Mouse (Mus musculus) olfactory bulb, adult 2 months (tissue): ENCODE measurements around the gene Stau1. TPM values are rescaled to one million over a fixed set of nuclear protein-coding genes. Genes with fewer than 3 reads are reported as not detected.

ENCODE experiments used
- H3K27ac ChIP-seq: fragments of 200-500 bp; 2 replicates; pipeline ENCODE4 v1.5.1; 2012; ENCODE audit warnings: low read depth, low read length; ENCODE audit not compliant: insufficient read depth
- H3K4me1 ChIP-seq: fragments of 200-500 bp; 2 replicates; pipeline ENCODE4 v1.6.1; 2012; ENCODE audit warnings: low read length; ENCODE audit not compliant: control insufficient read depth, insufficient read depth
- H3K4me3 ChIP-seq: fragments of 200-500 bp; 2 replicates; pipeline ENCODE4 v1.5.1; 2012; ENCODE audit warnings: mild to moderate bottlenecking, low read depth, low read length, moderate library complexity; ENCODE audit not compliant: insufficient read depth
- CTCF ChIP-seq: fragments of 200-500 bp; IDR thresholded peaks from 2 replicates; pipeline ENCODE4 v1.5.1; 2012; ENCODE audit warnings: low read depth, mild to moderate bottlenecking, low read length, moderate library complexity; ENCODE audit not compliant: insufficient read depth
- POLR2A ChIP-seq: fragments of 200-500 bp; IDR thresholded peaks from 2 replicates; pipeline ENCODE4 v1.6.1; 2012; ENCODE audit warnings: mild to moderate bottlenecking, low read depth, low read length, moderate library complexity; ENCODE audit not compliant: insufficient read depth
- WGBS: fragments of 180-500 bp; shearing (Covaris S2); methylation state at CpG from one replicate; pipeline ENCODE4 v1.1.7; 2018; 5-methylcytosine and 5-hydroxymethylcytosine counted together
- polyA plus RNA-seq: library from polyadenylated mRNA; stranded (reverse); fragments of >200 nt; gene quantifications from 2 replicates; pipeline ENCODE4 v1.2.4, GENCODE M21; 2012; ENCODE audit warnings: low replicate concordance; ENCODE audit not compliant: missing spikeins, insufficient read depth, insufficient read length

Stau1 gene
- polyA plus RNA-seq, result not detected in 2 replicates

DNA sequence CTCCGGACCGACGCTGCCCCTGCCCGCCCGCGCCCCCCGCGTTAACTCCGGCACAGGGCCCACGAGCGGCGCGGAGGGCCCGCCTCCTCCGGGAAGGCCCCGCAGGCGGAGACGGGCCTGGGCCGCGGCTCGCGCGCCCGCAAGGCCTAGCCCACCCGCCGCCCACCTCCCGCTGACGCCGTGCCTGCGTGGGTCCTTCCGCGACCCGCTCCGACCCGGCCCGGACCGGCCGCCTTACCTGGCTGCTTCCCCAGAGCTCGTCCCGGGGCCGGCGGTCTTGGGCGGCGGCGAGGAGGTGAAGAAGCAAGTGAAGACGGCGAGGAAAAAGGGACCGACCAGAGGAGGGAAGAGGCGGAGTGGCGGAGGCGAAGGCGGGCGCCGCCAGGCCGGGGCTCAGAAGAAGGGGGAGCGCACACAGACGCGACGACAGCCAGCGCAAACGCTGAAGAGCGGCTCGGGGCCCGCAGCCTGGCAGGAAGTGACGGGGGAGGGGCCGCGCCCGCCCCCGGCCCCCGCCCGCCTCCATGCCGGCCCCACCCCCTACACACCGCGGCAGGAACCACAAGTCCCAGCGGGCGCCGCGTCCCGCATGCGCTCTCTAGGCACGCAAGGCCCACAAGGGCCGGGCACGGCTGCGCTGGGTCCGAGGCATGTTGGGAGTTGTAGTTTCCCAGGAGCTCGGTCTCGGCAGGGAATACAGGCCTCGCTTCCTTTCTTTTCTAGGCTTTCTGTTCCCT lies at the start of gene Stau1:
Stau1 (minus strand) TSS at position 504 of the 737 bp plus-strand sequence.
- H3K27ac ChIP-seq, result peak within 1 kb of the TSS; percentile 83
- under 1% methylated on average over 83 of the region's 88 CpGs for WGBS
- no peaks in the 10 kb centered on the region for H3K4me1 ChIP-seq
- peak within 1 kb of the TSS; percentile 74 for H3K4me3 ChIP-seq
- TF ChIP-seq CTCF (no peak), POLR2A (peak; percentile 65; the same call in 1 of the 2 replicates)

DNA sequence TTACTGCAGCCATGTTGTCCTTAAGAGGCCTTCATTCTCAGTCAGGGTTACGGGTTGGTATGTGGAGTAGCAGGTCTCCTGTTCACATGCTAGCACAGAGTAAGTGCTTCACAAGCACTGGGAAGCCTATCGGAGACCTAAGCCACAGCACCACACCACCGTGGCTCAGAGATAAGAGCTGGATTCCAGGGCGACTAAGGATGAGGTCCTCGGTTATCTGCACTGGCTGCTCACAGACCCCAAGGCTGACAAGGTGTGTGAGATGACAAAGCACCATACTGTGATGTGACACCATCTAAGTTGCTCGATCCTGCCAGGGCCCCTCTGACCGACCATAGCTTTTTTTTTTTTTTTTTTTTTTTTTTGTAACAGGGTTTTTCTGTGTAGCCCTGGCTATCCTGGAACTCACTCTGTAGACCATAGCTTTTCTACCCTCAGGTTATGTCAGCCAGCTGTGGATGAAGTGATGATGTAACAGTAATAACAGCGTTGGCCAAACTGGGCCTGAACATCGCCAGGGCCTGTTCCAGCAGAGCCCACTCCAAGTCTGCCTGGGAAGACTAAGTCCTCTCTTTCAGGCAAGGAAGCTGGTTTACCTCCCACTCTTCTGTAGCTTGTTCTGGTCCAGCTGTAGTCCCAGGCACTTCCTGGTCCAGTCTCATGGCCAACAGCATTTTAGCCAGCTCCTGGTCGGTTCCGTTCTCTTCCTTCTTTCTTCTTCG lies 47.5 kb upstream of the Stau1 start:
- Histone ChIP-seq H3K4me1 (peaks cover 4% of the 10 kb centered on the region; the same call in 1 of the 2 replicates), H3K27ac (no peak overlapping the region), H3K4me3 (no peak overlapping the region)
- TF ChIP-seq POLR2A, result no peak
- no peak for TF ChIP-seq CTCF
- 90% methylated on average over 12 of the region's 12 CpGs for WGBS

DNA sequence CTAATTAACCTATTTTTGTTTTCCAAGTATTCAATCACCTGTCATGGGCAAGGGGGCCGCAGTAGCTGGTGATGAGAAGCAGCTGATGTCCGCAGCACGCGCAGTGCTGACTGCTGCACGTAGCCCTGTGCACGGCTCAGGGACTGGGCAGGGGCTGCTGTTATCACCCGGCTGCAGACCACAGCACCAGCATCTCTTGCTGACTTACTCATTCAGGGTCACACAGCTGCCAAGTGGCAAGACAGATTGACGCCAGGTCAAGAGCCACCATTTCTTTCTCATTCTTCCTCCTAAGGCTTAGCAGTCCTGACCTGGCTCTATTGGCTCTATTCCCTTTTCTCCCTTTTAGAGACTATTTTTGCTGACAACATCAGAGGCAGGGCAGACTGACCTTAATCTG lies 43.3 kb upstream of the Stau1 start:
- Histone ChIP-seq H3K27ac (no peak overlapping the region), H3K4me3 (no peak overlapping the region), H3K4me1 (no peaks in the 10 kb centered on the region)
- TF ChIP-seq CTCF, result no peak
- TF ChIP-seq POLR2A, result no peak
- WGBS, result 90% methylated on average over 8 of the region's 8 CpGs

DNA sequence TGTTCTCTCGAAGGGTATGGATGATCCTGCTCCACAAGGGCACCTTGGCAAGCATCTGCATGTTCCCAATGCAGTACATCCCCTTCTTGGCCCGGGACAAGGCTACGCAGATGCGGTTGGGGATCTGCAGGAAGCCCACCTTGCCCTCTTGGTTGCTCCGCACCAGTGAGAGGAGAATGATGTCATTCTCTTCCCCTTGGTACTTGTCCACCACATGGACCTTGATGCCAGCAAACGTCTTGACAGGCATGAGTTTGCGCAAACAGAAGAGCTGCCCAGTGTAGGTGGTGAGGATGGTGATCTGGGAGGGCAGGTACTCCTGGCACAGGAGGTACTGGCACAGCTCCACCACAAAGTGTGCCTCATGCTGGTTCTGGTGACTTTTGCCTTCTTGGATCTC lies 42.6 kb upstream of the Stau1 start:
- 93% methylated on average over 7 of the region's 7 CpGs for WGBS
- Histone ChIP-seq H3K4me3 (no peak overlapping the region), H3K27ac (no peak overlapping the region), H3K4me1 (no peaks in the 10 kb centered on the region)
- TF ChIP-seq CTCF (no peak), POLR2A (no peak)

DNA sequence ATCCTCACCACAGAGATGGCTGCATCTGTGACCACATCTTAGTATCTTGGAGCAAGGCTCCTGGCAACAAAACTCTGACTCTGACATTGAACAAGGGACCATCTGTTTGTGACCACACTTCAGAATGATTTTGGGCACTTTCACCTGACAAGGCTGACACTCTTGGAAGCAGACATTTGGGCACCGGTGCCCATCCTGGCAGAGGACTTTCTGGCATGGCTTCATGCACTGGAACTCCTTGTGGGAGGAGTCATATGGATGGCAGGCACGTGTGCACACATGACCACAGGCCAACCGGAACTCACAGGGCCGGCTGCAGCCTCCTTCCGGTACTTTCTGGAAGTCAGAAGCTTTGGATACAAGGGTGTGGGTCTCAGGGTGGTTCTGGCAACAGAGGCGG lies 42.2 kb upstream of the Stau1 start:
- 84% methylated on average over 6 of the region's 6 CpGs for WGBS
- no peak overlapping the region for H3K4me3 ChIP-seq
- no peak overlapping the region for H3K27ac ChIP-seq
- no peaks in the 10 kb centered on the region for H3K4me1 ChIP-seq
- TF ChIP-seq POLR2A (no peak), CTCF (no peak)

DNA sequence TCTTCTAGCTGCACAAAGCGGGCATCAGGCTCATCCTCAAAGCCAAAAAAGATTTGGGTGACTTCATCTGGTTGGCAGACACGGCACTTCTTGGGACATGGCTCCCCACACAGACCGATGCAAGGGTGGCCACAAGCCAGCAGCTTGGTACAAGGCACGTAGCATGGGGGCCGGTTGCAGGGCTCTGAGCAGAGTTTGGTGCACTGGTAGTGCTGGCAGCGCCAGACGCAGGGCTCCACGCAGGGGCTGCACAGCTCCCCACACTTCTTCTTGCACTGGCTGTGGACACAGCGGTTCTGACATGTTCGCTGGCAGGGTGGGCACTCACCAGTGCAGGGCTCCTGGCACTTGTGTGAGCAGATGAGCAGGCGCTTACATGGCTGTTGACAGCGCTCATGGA lies 41.6 kb upstream of the Stau1 start:
- TF ChIP-seq CTCF (no peak), POLR2A (no peak)
- H3K4me3 ChIP-seq, result no peak overlapping the region
- H3K4me1 ChIP-seq, result no peaks in the 10 kb centered on the region
- 88% methylated on average over 12 of the region's 12 CpGs for WGBS
- H3K27ac ChIP-seq, result no peak overlapping the region

DNA sequence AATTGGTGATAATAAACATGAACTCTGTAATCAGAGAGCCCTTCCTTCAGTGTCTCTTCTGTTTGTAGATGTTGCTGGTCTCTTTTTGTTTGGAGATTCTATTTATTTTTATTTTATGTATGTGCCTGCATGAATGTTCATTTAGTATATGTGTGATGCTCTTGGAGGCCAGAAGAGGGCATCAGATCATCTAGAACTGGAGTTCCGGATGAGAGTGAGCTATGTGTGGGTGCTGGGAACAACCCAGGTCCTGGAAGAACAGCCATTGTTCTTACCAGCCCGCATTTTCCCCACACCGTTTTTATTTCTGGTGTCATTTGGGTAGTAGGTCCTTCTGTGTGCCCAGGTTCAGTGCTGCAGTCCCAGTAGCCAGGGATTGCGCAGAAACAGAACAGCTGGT lies 34.4 kb upstream of the Stau1 start:
- 89% methylated on average over 4 of the region's 4 CpGs for WGBS
- TF ChIP-seq CTCF (no peak), POLR2A (no peak)

DNA sequence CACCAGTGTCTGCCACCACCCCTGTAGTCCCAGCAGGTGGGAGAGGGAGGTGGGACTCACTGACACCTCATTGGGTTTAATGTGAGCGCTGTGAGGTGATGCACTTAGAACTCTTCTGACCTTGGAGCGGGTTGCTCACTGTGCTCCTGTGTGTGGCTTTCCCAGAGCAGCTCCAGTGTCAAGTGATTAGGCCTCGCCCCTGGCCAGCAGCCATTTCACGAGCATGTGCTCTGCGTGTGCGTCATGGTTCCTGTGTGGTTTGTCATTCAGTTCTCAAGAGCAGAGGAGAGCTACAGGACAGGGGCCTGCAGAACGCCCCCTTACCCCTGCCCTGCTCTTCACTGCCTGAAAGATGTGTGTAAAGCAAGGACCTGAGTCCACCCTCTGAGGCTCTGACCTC lies 32.5 kb upstream of the Stau1 start:
- no peak overlapping the region for H3K27ac ChIP-seq
- TF ChIP-seq POLR2A (no peak), CTCF (no peak)
- WGBS, result 93% methylated on average over 7 of the region's 7 CpGs
- no peaks in the 10 kb centered on the region for H3K4me1 ChIP-seq
- no peak overlapping the region for H3K4me3 ChIP-seq

More for the DNA sequence above, 34.4 kb upstream of the Stau1 start:
- no peak overlapping the region for H3K4me3 ChIP-seq
- no peaks in the 10 kb centered on the region for H3K4me1 ChIP-seq
- no peak overlapping the region for H3K27ac ChIP-seq

DNA sequence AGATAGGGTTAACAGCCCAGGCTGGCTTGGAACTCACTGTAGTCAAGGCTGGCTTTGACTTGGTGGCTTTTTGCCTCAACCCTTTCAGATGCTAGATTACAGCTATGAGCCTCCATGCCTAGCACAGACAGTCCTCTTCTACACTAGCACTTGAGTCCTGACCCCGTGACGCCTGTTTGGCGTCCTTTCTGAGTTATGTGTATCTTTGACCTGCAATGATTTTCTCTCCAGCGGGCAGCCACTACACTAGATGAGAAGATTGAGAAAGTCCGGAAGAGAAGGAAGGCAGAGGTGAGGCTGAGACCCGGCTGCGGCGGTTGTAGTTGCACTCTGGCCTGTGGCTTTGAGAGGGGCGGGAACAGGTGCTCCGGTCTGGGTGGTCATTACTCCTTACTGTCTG lies 23.3 kb upstream of the Stau1 start:
- Histone ChIP-seq H3K4me1 (peaks cover 10% of the 10 kb centered on the region), H3K4me3 (no peak overlapping the region), H3K27ac (no peak overlapping the region)
- TF ChIP-seq POLR2A (no peak), CTCF (no peak)
- 95% methylated on average over 10 of the region's 10 CpGs for WGBS
